Mouse (Mus musculus): ENCODE measurements at regions not wholly inside any gene's neighbourhood (a gene's known extent, or its start where the extent isn't known, plus 50 kb on each side); places are given as distances from the start of the nearest gene placed in this dataset.

DNA sequence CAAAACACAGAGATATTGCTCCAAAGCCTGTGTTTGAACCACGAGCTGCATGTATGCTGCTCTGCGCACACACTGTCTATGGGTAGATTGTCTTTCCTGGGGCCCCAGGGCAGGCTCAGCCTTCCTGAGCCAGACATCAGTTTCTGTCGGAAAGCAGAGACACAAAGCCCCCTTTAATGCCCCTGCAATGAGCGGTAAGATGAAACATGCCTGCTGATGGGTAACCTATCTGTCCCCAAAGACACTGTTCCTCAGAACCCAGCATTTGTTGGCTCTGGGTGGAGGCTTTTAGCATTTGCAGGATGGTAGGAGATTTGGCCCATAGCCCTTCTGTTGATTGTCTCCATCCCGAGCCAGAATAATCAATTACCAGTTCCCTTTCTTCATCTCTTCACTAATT is 1994.1 kb downstream of the 4930444P10Rik start:
- TF ChIP-seq POLR2A (IDR thresholded peaks at IDR 0.05; ENCODE audit: low read depth, low read length) (no peak), CTCF (conservative IDR thresholded peaks at IDR 0.05; ENCODE audit: insufficient read depth, insufficient read length, low read depth, low read length) (no peak)

Measured in kidney, adult 2 months (tissue).